Mouse (Mus musculus): ENCODE data around the gene Gata1. TPM values are rescaled to one million over a fixed set of nuclear protein-coding genes. Genes with fewer than 3 reads are reported as not detected.
"Not testable (repeated sequence)": the region's sequence is repeated elsewhere in the genome, so short reads cannot be mapped to it uniquely, and the experiment has no call there.

Gene Gata1
- polyA plus RNA-seq, 2 experiments from 2014 or later, result 43.6 to 47.9 TPM

- peak; percentile 84 for ATAC-seq
Observed at GRCm38 (mm10) chrX:7963829-7964626, 13.8 kb downstream of the Gata1 start.

DNA sequence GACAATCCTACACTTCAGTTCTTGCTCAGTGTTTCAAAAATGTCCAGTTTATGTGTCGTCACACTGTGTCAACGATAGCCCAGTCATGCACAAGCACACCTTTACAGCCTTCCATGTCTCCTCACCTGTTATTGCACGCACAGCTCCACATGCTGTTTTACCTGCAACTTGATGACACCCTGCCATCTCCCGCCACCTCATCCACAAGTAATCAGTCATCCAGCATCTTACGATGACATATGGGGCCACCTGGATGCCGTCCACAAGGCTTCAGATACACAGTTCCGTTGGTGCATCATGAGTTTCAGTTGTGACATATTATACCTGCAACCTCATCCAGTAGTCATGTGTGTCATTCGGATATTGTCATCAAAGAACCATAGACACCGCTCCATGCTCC, 19.0 kb downstream of the Gata1 start:
- ATAC-seq, result no peak

DNA sequence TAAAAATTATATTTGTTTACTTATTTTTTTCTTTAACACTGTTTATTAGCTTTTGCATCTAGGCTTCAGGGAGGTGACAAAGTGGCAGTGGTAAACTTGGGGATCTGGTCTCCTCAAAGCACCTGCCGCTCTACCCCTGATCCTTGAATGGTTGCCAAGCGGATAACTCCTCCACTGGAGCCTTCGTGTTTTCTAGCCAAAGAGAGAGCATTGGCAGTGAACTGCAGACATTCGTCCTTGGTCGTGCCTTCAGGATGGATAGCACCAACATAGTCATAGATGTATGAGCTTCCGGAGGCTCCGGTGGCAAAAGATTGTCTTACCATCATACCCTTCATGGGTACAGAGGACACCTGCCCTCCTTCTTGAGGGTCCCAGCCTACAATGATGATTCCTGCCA, 27.8 kb downstream of the Gata1 start:
- no peak for ATAC-seq

- peak; percentile 92 for ATAC-seq
Observed at GRCm38 (mm10) chrX:7947900-7948492, 29.9 kb downstream of the Gata1 start.

GRCm38 (mm10) chrX:7947108-7947899, 30.6 kb downstream of the Gata1 start, which contains the start of gene Hdac6:
Gene Hdac6 (minus strand): TSS chrX:7947889.
- ATAC-seq, result peak; percentile 37

DNA sequence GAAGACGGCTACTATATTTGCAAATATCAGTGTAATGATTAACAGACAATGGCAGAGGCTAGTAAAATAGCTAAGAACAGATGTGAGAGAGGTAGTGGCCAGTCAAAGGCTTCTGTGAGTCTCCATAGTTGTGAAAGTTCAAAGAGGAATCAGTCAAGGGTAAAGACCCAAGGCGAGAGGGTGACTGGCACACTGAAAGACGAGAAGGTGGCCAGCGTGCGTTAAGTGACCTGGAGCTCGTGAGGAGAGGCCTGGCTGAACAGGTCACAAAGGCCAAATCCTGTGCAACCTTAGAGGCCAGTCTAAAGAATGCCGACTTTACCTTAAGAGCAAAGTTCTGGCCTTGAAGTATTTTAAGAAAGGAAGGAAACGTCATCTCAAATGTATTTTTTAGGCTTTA, 32.3 kb downstream of the Gata1 start:
- ATAC-seq, result no peak

- ATAC-seq, result no peak
Observed at GRCm38 (mm10) chrX:7937667-7938066, 40.2 kb downstream of the Gata1 start.

DNA sequence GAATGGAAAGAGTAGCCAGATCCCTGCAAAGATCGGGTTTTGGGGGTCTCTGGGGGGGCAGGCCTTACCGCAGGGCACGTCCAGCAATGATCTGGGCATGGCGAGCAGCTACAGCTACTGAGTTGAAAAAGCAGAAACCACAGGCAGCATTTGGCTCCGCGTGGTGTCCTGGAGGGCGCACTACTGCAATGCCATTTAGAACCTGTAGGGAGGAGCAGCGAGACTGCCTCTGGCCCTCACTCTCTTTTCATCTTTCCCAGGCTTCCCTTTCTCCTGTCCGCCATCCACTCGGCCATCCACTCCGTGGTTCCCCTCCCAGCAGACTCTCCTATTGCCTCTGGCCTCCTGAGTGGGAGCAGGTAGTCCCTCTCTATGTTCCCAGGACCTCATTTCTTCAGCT, 41.0 kb downstream of the Gata1 start:
- ATAC-seq, result no peak

DNA sequence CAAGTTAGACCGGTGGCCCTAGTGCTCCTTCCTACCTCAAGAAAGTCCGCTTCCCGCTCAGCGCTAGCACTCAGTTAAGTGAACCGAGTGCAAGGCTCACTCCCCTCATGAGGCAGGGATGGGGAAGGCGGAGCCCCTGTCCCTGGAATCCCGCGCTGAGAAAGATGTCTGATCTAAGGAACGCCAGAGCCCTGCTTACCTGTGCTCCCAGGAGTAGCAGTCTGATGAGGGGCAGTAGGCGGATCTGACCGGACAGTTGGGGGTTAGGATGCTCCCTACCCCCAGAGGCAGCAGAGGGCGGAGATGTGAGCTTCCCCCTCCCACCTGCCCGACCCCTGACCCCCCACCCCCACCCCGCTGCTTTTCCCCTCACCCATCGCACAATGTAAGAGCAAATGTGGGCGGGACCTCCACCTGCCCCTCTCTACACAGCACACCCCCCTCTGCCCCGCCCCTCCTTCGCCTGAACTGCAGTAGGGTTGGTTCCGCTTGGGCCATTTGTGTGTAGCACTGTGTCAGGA, 49.5 kb downstream of the Gata1 start, which contains the start of gene Eras:
TSS of gene Eras (minus strand) at position 338 of the 521 bp plus-strand sequence.
- no peak for ATAC-seq

- no peak for ATAC-seq
Observed at GRCm38 (mm10) chrX:7927116-7927515, 50.8 kb downstream of the Gata1 start.

GRCm38 (mm10) chrX:7926266-7926665, 51.6 kb downstream of the Gata1 start:
- no peak for ATAC-seq

- no peak for ATAC-seq
Observed at GRCm38 (mm10) chrX:7922032-7922431, 55.8 kb downstream of the Gata1 start.

DNA sequence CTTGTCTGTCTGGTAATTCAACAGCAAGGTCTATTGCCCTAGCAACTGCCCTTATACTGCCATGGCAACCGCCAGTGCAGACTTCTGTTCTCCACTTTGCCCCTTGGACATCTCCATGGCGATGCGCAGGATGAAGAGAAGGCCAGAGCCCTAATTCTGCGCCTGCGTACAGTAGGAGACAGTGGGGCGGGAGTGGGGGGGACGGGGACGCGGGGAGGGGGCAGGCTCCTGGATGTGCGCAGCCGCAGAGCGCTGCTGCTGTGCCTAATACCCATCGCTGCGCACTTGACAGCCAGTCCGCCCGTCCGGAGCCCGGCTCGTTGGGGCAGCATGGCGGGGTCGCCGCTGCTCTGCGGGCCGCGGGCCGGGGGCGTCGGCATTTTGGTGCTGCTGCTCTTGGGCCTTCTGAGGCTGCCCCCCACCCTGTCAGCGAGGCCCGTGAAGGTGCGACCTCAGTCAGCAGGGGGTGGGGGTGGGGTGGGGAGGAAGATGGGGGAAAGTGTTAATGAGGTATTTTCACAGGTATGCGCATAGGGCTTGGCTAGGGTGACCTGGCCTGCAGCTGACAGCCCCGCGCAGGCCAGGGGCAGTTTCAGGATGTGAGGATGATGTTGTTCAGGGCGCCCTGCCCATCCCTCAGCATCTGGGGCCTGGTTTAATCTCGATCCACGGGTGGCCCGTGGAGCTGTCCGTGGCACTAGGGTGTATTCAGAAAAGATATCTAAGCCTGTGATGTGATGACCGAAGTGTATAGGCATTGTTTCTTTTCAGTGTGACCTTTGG, 58.1 kb downstream of the Gata1 start, which contains the start of gene Pcsk1n:
TSS of gene Pcsk1n (plus strand) at position 222 of the 783 bp plus-strand sequence.
- ATAC-seq, result no peak

DNA sequence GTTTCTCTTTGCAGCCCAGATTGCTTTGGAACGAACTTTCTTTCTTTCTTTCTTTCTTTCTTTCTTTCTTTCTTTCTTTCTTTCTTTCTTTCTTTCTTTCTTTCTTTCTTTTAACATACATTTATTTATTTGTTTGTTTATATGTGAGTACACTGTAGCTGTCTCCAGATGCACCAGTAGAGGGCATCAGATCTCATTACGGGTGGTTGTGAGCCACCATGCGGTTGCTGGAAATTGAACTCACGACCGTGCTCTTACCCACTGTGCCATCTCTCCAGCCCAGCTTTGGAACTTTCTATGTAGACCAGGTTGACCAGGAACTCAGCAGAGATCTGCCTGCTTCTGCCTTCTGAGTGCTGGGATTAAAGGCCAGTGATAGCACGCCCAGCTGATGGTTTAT, 59.9 kb downstream of the Gata1 start:
- not testable (repeated sequence) for ATAC-seq

DNA sequence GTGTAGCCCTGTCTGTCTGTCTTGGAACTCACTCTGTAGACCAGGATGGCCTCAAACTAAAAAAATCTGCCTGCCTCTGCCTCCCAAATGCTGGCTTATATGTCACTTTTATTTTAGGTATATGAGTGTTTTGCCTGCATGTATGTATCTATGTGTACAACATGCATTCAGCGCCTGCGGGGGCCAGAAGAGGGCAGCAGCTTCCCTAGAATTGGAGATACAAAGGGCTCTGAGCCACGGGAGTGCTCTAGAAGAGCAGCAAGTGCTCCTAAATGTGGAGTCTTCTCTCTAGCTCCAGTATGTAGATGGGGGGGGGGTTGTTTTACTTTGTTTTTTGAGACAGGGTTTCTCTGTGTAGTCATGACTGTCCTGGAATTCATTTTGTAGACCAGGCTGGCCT, 62.2 kb downstream of the Gata1 start:
- ATAC-seq, result peak; percentile 70

GRCm38 (mm10) chrX:7910473-7910872, 67.4 kb downstream of the Gata1 start:
- ATAC-seq, result no peak

Other genes starting within 250 kb of the Gata1 start
- gene Praf2, start 249.6 kb downstream of the Gata1 start, polyA plus RNA-seq (2017; shearing (Covaris generic)), result 10 to 100 TPM; 33.9 to 40.0 TPM
- under 1 TPM; 0.20 to 0.52 TPM for gene Ccdc120, start 227.2 kb downstream of the Gata1 start, polyA plus RNA-seq (2017; shearing (Covaris generic))
- 10 to 100 TPM in 1 of 2 experiments, 1 to 10 TPM in 1; 8.5 to 14.4 TPM for gene Tfe3, start 215.5 kb downstream of the Gata1 start, polyA plus RNA-seq (2017; shearing (Covaris generic))
- gene Gripap1, start 188.3 kb downstream of the Gata1 start, polyA plus RNA-seq (2017; shearing (Covaris generic)), result 10 to 100 TPM; 58.7 to 98.2 TPM
- gene Kcnd1, start 155.8 kb downstream of the Gata1 start, polyA plus RNA-seq (2017; shearing (Covaris generic)), result under 1 TPM; 0.63 to 0.72 TPM
- 10 to 100 TPM; 13.7 to 28.6 TPM for gene Otud5, start 136.7 kb downstream of the Gata1 start, polyA plus RNA-seq (2017; shearing (Covaris generic))
- gene Pim2, start 99.8 kb downstream of the Gata1 start, polyA plus RNA-seq (2017; shearing (Covaris generic)), result 10 to 100 TPM; 33.6 to 41.9 TPM
- gene Slc35a2, start 94.0 kb downstream of the Gata1 start, polyA plus RNA-seq (2017; shearing (Covaris generic)), result 10 to 100 TPM; 17.1 to 35.7 TPM
- 100 to 1,000 TPM; 108 to 123 TPM for gene Pqbp1, start 78.8 kb downstream of the Gata1 start, polyA plus RNA-seq (2017; shearing (Covaris generic))
- gene Timm17b, start 78.7 kb downstream of the Gata1 start, polyA plus RNA-seq (2017; shearing (Covaris generic)), result 100 to 1,000 TPM; 107 to 109 TPM
- gene Gm10491, start 70.2 kb downstream of the Gata1 start, polyA plus RNA-seq (2017; shearing (Covaris generic)), result not detected
- not detected for gene Gm10490, start 68.5 kb downstream of the Gata1 start, polyA plus RNA-seq (2017; shearing (Covaris generic))
- not detected for gene Pcsk1n, start 58.2 kb downstream of the Gata1 start, polyA plus RNA-seq (2017; shearing (Covaris generic))
- not detected for gene Eras, start 49.5 kb downstream of the Gata1 start, polyA plus RNA-seq (2017; shearing (Covaris generic))
- 10 to 100 TPM in 1 of 2 experiments, 1 to 10 TPM in 1; 8.3 to 15.9 TPM for gene Hdac6, start 30.2 kb downstream of the Gata1 start, polyA plus RNA-seq (2017; shearing (Covaris generic))
- not detected for gene Glod5, start 40.4 kb upstream of the Gata1 start, polyA plus RNA-seq (2017; shearing (Covaris generic))
- gene Suv39h1, start 96.7 kb upstream of the Gata1 start, polyA plus RNA-seq (2017; shearing (Covaris generic)), result 10 to 100 TPM; 16.0 to 31.0 TPM
- gene Was, start 112.4 kb upstream of the Gata1 start, polyA plus RNA-seq (2017; shearing (Covaris generic)), result 10 to 100 TPM; 13.9 to 22.0 TPM
- 10 to 100 TPM; 19.1 to 33.8 TPM for gene Wdr13, start 154.8 kb upstream of the Gata1 start, polyA plus RNA-seq (2017; shearing (Covaris generic))
- gene Rbm3, start 167.8 kb upstream of the Gata1 start, polyA plus RNA-seq (2017; shearing (Covaris generic)), result 100 to 1,000 TPM; 519 to 666 TPM
- gene Tbc1d25, start 198.1 kb upstream of the Gata1 start, polyA plus RNA-seq (2017; shearing (Covaris generic)), result 1 to 10 TPM; 3.2 to 4.2 TPM
- gene Ebp, start 215.4 kb upstream of the Gata1 start, polyA plus RNA-seq (2017; shearing (Covaris generic)), result 100 to 1,000 TPM; 131 to 160 TPM
- gene Porcn, start 228.5 kb upstream of the Gata1 start, polyA plus RNA-seq (2017; shearing (Covaris generic)), result under 1 TPM; 0.30 to 0.33 TPM